Mouse (Mus musculus): ENCODE measurements at regions not wholly inside any gene's neighbourhood (a gene's known extent, or its start where the extent isn't known, plus 50 kb on each side); places are given as distances from the start of the nearest gene placed in this dataset.

DNA sequence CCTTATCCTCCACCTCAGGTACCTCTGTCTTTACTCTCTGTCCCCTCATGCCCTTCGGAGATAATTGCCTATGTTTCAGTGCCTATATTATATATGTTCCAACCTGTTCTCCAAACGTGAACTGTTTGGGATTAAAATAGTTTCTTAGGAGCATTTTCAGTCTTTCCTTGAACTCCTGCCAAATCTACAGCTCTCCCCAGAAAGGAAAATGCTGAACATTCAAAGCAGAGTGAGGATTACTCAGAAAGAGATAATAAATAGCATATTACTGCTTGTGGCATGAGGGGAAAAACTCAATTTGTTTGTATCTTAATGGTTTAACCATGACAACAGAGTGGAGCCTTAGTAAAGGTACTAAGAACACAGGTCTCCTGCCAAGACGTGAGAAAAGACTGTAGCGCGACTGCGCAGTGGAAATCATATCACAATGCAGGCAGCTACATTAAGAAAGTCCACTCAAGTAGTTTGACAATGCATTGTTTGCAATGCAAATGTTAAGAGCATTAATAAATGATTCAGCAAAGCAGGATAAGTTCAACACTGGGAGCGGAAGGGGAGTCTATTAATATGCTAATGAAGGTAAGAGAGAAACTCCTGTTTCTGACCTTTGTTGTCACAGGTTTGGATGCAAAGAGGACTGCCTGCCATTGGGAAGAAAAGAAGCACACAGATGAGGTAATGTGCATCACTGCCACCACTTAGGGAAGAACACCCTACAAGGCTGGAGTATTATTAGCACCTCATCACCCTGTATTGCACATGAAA is 406.8 kb upstream of the Adamts9 start:
- H3K9ac ChIP-seq, result no peak overlapping the region
- 68% methylated on average over 7 of the region's 7 CpGs for WGBS (ENCODE audit: insufficient replicate concordance)
- no peak for ATAC-seq

DNA sequence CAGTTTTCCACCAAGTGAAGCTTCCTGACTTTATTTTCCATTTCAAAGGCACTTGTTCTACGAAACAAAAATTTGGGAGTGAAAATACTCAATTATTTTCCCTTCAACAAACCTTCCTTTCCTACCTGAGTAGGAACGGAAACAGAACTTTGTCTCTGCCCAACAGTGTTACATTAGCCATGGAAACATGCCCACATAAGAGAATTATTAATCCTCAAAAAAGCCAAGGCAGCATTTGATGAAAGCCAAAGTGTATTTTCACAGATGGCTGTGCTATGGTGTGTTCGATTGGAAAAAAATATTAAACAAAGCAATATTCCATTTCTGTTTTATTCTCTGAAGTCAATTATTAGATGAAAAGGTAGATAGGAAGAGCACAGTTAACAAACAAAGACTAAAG is 404.8 kb upstream of the Adamts9 start:
- no peaks in the 10 kb centered on the region for H3K9me3 ChIP-seq (replicated peaks)
- no peak overlapping the region for H3K4me2 ChIP-seq
- no peak for ATAC-seq
- no peaks in the 10 kb centered on the region for H3K36me3 ChIP-seq
- no peak overlapping the region for H3K9ac ChIP-seq
- H3K4me1 ChIP-seq, result no peaks in the 10 kb centered on the region
- 62% methylated on average over 3 of the region's 3 CpGs for WGBS (ENCODE audit: insufficient replicate concordance)
- no peak overlapping the region for H3K4me3 ChIP-seq
- no peaks in the 10 kb centered on the region for H3K27me3 ChIP-seq (replicated peaks)
- no peak overlapping the region for H3K27ac ChIP-seq

More for the DNA sequence above, 406.8 kb upstream of the Adamts9 start:
- H3K27me3 ChIP-seq (replicated peaks), result no peaks in the 10 kb centered on the region
- no peak overlapping the region for H3K27ac ChIP-seq
- H3K4me3 ChIP-seq, result no peak overlapping the region
- no peaks in the 10 kb centered on the region for H3K4me1 ChIP-seq
- no peaks in the 10 kb centered on the region for H3K36me3 ChIP-seq
- H3K9me3 ChIP-seq (replicated peaks), result no peaks in the 10 kb centered on the region
- no peak overlapping the region for H3K4me2 ChIP-seq

DNA sequence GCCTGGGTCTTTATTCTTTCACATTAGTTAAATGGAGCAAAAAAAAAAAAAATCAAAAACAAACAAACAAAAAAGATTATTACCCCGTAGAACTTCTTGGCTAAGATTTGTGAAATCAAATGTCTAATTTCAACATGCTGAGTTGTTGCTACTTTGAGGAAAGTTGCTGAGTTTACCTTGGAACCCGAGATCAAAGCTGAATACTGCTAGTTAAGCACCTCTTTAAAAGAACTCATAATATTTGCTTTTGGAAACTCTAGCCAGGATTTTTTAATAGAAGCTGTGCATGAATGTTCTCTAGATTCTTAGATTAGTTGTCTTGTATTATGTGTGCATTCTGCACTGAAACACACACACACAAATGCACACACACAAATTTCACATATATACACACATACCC is 385.4 kb upstream of the Adamts9 start:
- Histone ChIP-seq H3K4me1 (no peaks in the 10 kb centered on the region), H3K27ac (no peak overlapping the region), H3K4me2 (no peak overlapping the region), H3K9me3 (replicated peaks) (no peaks in the 10 kb centered on the region), H3K36me3 (no peaks in the 10 kb centered on the region), H3K27me3 (replicated peaks) (no peaks in the 10 kb centered on the region), H3K9ac (no peak overlapping the region), H3K4me3 (no peak overlapping the region)
- ATAC-seq, result no peak
- WGBS (ENCODE audit: insufficient replicate concordance), result 56% methylated on average over 2 of the region's 2 CpGs

DNA sequence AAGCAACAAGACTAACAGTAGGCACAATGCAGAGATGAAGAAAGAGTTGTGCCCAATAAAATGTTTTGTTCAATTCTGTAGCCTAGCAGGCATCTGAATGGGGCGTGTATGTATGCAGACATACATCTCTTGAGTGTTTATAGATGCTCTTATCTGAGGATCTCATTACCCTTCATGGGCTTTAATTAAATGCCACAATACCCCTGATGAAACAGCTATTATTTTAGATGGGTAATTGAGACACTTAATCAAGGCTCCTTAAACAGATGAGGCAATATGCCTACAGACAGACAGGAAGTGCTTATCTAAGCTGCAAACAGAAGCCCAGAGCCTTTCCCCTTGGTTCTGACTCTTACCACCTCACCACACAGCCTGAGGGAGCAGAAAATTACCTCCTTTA is 384.6 kb upstream of the Adamts9 start:
- H3K4me1 ChIP-seq, result no peaks in the 10 kb centered on the region
- H3K27ac ChIP-seq, result no peak overlapping the region
- no peak overlapping the region for H3K9ac ChIP-seq
- no peaks in the 10 kb centered on the region for H3K27me3 ChIP-seq (replicated peaks)
- ATAC-seq, result no peak
- H3K4me3 ChIP-seq, result no peak overlapping the region
- 83% methylated on average over 1 of the region's 1 CpGs for WGBS (ENCODE audit: insufficient replicate concordance)
- no peaks in the 10 kb centered on the region for H3K36me3 ChIP-seq
- no peak overlapping the region for H3K4me2 ChIP-seq
- no peaks in the 10 kb centered on the region for H3K9me3 ChIP-seq (replicated peaks)

DNA sequence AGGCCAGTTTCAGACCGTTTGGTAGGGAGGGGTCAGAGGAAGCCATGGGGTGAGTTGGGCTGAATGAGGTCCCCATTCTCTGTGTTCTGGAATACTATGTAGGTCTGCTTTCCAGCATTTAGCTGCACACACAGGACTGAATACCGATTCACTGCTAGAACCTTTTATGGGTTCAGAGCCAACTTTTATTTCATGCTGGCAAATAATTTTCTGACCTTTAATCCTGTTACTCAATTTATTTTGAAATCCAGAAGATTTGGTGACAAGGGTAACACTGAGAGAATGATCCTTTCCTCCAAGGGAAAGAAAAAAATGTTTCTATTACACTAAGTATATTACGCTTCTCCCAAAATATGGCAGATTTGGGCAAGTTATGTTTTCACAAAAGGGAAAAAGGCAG is 380.6 kb upstream of the Adamts9 start:
- H3K9ac ChIP-seq, result no peak overlapping the region
- no peaks in the 10 kb centered on the region for H3K27me3 ChIP-seq (replicated peaks)
- no peaks in the 10 kb centered on the region for H3K36me3 ChIP-seq
- no peak for ATAC-seq
- H3K4me2 ChIP-seq, result no peak overlapping the region
- no peak overlapping the region for H3K4me3 ChIP-seq
- no peaks in the 10 kb centered on the region for H3K9me3 ChIP-seq (replicated peaks)
- H3K4me1 ChIP-seq, result no peaks in the 10 kb centered on the region
- no peak overlapping the region for H3K27ac ChIP-seq
- 69% methylated on average over 3 of the region's 3 CpGs for WGBS (ENCODE audit: insufficient replicate concordance)

DNA sequence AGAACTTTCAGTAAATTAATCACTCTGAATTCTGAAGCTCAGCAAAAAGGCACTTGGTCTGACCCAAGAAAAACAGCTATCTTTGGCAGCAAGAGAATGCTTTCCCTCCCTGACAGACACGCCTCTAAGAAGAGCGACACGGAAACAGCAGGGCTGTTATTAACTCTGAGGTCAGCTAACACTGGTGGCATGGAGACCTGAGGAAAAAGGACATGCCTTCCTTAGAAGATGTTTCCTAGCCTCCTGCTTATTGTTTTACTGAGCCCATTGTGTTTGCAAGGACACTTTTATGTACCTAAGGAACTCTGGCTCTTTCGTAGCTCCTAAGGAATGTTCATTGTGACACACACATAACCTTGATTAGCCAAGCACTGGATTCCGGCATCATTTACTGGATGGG is 371.3 kb upstream of the Adamts9 start:
- no peaks in the 10 kb centered on the region for H3K4me1 ChIP-seq
- H3K4me3 ChIP-seq, result no peak overlapping the region
- H3K27me3 ChIP-seq (replicated peaks), result no peaks in the 10 kb centered on the region
- no peak overlapping the region for H3K27ac ChIP-seq
- no peaks in the 10 kb centered on the region for H3K9me3 ChIP-seq (replicated peaks)
- H3K4me2 ChIP-seq, result no peak overlapping the region
- 62% methylated on average over 5 of the region's 5 CpGs for WGBS (ENCODE audit: insufficient replicate concordance)
- H3K36me3 ChIP-seq, result no peaks in the 10 kb centered on the region
- no peak for ATAC-seq
- no peak overlapping the region for H3K9ac ChIP-seq

DNA sequence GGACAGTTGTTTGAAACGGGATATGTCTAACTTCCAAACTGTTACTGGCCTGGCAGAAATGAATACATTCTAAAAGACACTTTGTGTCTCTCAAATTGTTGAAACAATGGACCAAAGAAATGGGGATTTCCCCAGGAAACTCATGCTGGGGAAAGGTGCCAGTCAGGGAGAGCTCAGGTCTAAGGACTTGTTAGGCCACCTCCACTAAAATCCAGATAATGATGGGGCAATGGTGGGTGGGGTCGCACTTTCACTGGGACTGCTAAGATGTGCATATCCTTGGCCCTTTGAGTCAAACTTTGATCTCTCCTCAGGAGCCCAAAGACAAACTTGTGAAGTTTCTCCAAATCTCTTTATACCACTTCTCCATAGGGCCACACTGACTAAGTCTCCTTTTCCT is 361.9 kb upstream of the Adamts9 start:
- Histone ChIP-seq H3K4me1 (no peaks in the 10 kb centered on the region), H3K36me3 (no peaks in the 10 kb centered on the region), H3K9me3 (replicated peaks) (no peaks in the 10 kb centered on the region), H3K4me3 (no peak overlapping the region), H3K27me3 (replicated peaks) (no peaks in the 10 kb centered on the region), H3K4me2 (no peak overlapping the region), H3K27ac (no peak overlapping the region), H3K9ac (no peak overlapping the region)
- ATAC-seq, result no peak
- 33% methylated on average over 2 of the region's 2 CpGs for WGBS (ENCODE audit: insufficient replicate concordance)

DNA sequence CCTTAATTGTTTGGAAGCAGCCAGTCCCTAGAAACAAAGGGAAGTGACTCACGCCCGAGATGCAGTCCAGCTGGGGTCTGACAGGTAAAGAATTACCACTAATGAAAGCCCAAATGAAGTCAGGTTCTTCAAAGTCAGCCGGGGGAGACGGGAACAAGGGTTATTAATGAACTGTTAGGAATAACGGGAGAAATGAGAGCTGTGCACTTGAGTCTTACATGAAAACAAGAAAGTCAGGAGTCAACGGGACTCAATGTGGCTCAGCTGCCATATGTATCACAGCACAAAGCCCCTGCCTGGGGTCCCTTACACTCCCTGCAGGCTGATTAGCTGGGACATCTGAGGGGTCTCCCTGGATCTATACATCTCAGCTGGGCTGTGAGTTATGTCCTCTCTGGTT is 354.7 kb upstream of the Adamts9 start:
- H3K4me1 ChIP-seq, result no peaks in the 10 kb centered on the region
- no peaks in the 10 kb centered on the region for H3K27me3 ChIP-seq (replicated peaks)
- H3K9me3 ChIP-seq (replicated peaks), result no peaks in the 10 kb centered on the region
- H3K36me3 ChIP-seq, result no peaks in the 10 kb centered on the region
- 44% methylated on average over 6 of the region's 6 CpGs for WGBS (ENCODE audit: insufficient replicate concordance)
- no peak for ATAC-seq
- H3K4me3 ChIP-seq, result no peak overlapping the region
- H3K9ac ChIP-seq, result no peak overlapping the region
- no peak overlapping the region for H3K27ac ChIP-seq
- H3K4me2 ChIP-seq, result no peak overlapping the region

DNA sequence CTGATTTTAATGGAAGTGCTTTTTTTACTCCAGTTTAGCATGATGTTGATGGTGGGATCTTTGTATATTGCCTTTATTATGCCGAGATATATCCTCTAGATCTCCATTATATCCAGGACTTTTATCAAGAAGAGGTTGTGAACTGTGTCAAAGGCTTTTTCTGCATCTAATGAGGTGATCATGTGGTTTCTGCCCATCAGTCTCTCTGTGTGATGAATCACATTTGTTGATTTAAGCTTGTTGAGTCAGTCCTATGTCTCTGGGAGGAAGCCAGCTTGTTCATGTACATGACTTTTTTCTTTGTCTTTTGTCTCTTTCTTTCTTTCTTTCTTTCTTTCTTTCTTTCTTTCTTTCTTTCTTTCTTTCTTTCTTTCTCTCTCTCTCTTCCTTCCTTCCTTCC is 348.4 kb upstream of the Adamts9 start:
- Histone ChIP-seq H3K36me3 (no peaks in the 10 kb centered on the region), H3K4me3 (no peak overlapping the region), H3K4me2 (no peak overlapping the region), H3K9me3 (replicated peaks) (no peaks in the 10 kb centered on the region), H3K27me3 (replicated peaks) (no peaks in the 10 kb centered on the region), H3K27ac (no peak overlapping the region), H3K9ac (no peak overlapping the region), H3K4me1 (no peaks in the 10 kb centered on the region)
- ATAC-seq, result no peak
- WGBS (ENCODE audit: insufficient replicate concordance), result 54% methylated on average over 1 of the region's 1 CpGs

DNA sequence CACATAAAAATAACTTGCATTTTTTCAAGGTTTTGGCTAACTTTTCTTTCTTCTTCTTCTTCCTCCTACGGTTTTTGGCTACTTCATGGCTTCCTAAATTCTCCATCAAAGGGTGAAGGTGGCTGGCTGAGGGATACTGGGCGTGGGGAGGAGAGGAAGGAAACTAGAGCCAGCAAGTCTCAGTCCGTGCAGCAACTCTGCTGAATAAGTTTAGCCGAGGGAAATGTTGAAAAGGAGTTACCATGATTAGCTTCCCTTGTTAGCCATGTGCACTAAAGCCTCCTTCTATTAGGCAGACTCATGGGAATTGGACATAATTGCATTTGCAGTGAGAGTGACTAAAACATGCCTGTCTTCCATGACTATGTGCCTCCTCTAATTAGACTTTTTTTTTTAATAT is 345.1 kb upstream of the Adamts9 start:
- Histone ChIP-seq H3K27me3 (replicated peaks) (no peaks in the 10 kb centered on the region), H3K4me3 (no peak overlapping the region), H3K4me1 (no peaks in the 10 kb centered on the region), H3K4me2 (no peak overlapping the region), H3K27ac (no peak overlapping the region), H3K9me3 (replicated peaks) (no peaks in the 10 kb centered on the region), H3K9ac (no peak overlapping the region), H3K36me3 (no peaks in the 10 kb centered on the region)
- ATAC-seq, result no peak
- 46% methylated on average over 4 of the region's 4 CpGs for WGBS (ENCODE audit: insufficient replicate concordance)

DNA sequence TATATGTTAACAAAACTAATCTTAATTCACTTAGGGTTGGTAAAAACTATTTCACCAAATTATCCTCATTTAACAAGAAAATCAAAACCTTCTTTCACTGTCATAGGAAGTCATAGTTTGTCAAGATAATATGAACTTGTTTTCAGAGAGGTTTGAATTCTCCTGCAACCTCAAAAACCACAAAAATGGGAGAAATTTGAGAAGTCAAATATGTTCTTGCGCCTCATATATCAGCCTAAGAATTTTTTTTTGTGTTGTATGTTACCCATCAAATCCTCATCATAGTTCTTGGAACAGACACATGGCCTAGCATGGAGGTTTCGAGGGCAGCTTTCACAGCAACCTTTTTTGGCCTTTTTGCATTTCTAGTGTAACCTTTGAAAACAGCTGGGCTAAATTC is 342.5 kb upstream of the Adamts9 start:
- Histone ChIP-seq H3K4me2 (no peak overlapping the region), H3K4me1 (no peaks in the 10 kb centered on the region), H3K9ac (no peak overlapping the region), H3K36me3 (no peaks in the 10 kb centered on the region), H3K4me3 (no peak overlapping the region), H3K27me3 (replicated peaks) (no peaks in the 10 kb centered on the region), H3K27ac (no peak overlapping the region), H3K9me3 (replicated peaks) (no peaks in the 10 kb centered on the region)
- no peak for ATAC-seq
- WGBS (ENCODE audit: insufficient replicate concordance), result 60% methylated on average over 2 of the region's 2 CpGs

DNA sequence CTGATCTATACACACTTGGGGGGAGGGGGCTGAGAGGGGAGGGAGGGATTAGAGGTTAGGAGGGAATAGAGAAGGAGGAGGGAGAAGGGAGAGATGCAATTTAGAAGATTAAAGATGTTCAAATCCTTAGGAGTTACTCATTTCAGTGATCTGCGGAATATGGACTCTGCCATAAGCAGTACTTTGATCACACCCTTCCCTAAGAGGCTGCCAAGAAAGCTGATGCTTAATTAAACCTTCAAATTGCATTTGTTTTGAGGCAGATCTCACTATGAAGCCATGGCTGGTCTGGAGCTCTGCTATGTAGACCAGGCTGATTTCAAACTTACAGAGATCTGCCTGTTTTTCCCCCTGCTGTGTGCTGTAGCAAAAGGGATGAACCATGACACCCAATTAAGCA is 338.2 kb upstream of the Adamts9 start:
- no peaks in the 10 kb centered on the region for H3K27me3 ChIP-seq (replicated peaks)
- H3K4me1 ChIP-seq, result no peaks in the 10 kb centered on the region
- H3K9ac ChIP-seq, result no peak overlapping the region
- no peak overlapping the region for H3K4me3 ChIP-seq
- H3K9me3 ChIP-seq (replicated peaks), result no peaks in the 10 kb centered on the region
- ATAC-seq, result no peak
- no peaks in the 10 kb centered on the region for H3K36me3 ChIP-seq
- H3K27ac ChIP-seq, result no peak overlapping the region
- H3K4me2 ChIP-seq, result no peak overlapping the region
- WGBS (ENCODE audit: insufficient replicate concordance), result 61% methylated on average over 1 of the region's 1 CpGs

DNA sequence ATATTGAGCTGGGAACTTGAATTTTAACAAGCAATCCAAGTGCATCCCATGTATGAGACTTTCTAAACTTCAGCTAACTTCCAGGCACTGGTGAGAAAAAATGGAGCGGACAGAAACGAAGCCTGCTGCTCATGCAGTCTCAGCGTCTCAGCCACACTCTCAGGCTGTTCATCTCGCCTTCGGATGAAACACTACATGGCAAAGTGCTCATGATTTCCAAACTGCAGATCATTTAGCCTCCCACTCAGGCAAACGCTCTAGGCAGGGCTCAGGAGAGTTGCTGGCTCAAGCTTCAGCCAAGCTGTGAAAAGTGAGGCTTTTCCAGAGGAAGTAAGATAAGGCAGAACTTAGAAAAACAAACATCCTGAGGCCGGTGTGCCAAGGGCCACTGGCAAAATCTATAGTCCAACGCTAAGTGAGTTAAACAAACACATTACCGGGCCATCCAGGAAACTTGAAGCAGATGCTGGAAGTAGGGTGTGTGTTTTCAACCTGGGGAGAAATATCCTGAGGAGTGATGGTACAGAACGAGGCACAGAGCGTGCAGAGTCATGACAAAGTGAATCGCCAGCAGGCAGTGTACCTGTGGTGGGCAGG is 330.7 kb upstream of the Adamts9 start:
- 35% methylated on average over 12 of the region's 12 CpGs for WGBS (ENCODE audit: insufficient replicate concordance)
- Histone ChIP-seq H3K9me3 (replicated peaks) (no peaks in the 10 kb centered on the region), H3K4me1 (no peaks in the 10 kb centered on the region), H3K36me3 (no peaks in the 10 kb centered on the region), H3K4me2 (no peak overlapping the region), H3K9ac (no peak overlapping the region), H3K27me3 (replicated peaks) (no peaks in the 10 kb centered on the region), H3K4me3 (no peak overlapping the region), H3K27ac (no peak overlapping the region)
- no peak for ATAC-seq
